In genomic region chr5:53011327-53011726, GRCm38 (mm10) we compare ENCODE assay signal across 36 mouse cellular contexts. TPM values are rescaled to one million over a fixed set of nuclear protein-coding genes. Genes with fewer than 3 reads are reported as not detected.
DNase-seq lines count a peak whose midpoint lies in the region; ATAC-seq lines count a peak whose summit lies in the region.
"Had no signal": no experiment of that assay in that cellular context is flagged by ENCODE, and none has a peak within 500 bp of the region (broad histone marks: within the 10 kb centered on the region; RNA-seq: fewer than 3 reads in every experiment).

No protein-coding gene starts in this region.

- peaks cover 8% of the 10 kb centered on the region for H3K4me1 ChIP-seq in embryonic facial prominence, embryonic 10.5 days
- peaks cover 12% of the 10 kb centered on the region for H3K4me1 ChIP-seq in embryonic facial prominence, embryonic 13.5 days
- peaks cover 10% of the 10 kb centered on the region for H3K4me1 ChIP-seq in limb, embryonic 10.5 days
- H3K4me1 ChIP-seq: forebrain, embryonic 12.5 days; heart, embryonic 12.5 days; liver, embryonic 12.5 days; midbrain, embryonic 12.5 days; neural tube, embryonic 13.5 days had no signal

- WGBS in embryonic facial prominence, embryonic 10.5 days = 52% methylated on average over 3 of the region's 3 CpGs
- WGBS in embryonic facial prominence, embryonic 13.5 days = 27% methylated on average over 3 of the region's 3 CpGs
- 56% methylated on average over 3 of the region's 3 CpGs for WGBS in limb, embryonic 10.5 days

- H3K36me3 ChIP-seq in embryonic facial prominence, embryonic 10.5 days (replicated peaks) = no peaks in the 10 kb centered on the region
- H3K36me3 ChIP-seq in embryonic facial prominence, embryonic 13.5 days = no peaks in the 10 kb centered on the region
- H3K36me3 ChIP-seq in limb, embryonic 10.5 days = no peaks in the 10 kb centered on the region
- H3K36me3 ChIP-seq: forebrain, embryonic 12.5 days; heart, embryonic 12.5 days; liver, embryonic 12.5 days; midbrain, embryonic 12.5 days; neural tube, embryonic 13.5 days had no signal

- intact Hi-C loops in left cerebral cortex, postnatal 25 days (cut with DNase I) = no loop called here

- H3K9ac ChIP-seq in embryonic facial prominence, embryonic 13.5 days = no peak overlapping the region
- H3K9ac ChIP-seq: forebrain, embryonic 12.5 days; forebrain, postnatal 0 days; heart, embryonic 12.5 days; hindbrain, embryonic 14.5 days; liver, embryonic 12.5 days; liver, postnatal 0 days; midbrain, embryonic 12.5 days; neural tube, embryonic 13.5 days had no signal

- peak; percentile 64 for ATAC-seq in embryonic facial prominence, embryonic 13.5 days (ENCODE audit: insufficient number of reproducible peaks, insufficient read depth, low FRiP score, low TSS enrichment, low read depth)
- ATAC-seq: activated CD4-positive, CD25-positive, alpha-beta regulatory T cell, adult 4 months; CD4-positive, CD25-positive, alpha-beta regulatory T cell, adult 4 months; forebrain, postnatal 0 days; inflammation-experienced regulatory T-cells, adult 6 months; liver, embryonic 12.5 days; liver, postnatal 0 days had no signal

- DNase-seq in embryonic facial prominence, embryonic 10.5 days (ENCODE audit: low spot score) = peak; percentile 19
- DNase-seq in limb, embryonic 10.5 days (ENCODE audit: low spot score) = peak; percentile 30
- DNase-seq in mesoderm, embryonic 11.5 days (ENCODE audit: low read depth, low spot score) = peak; percentile 21
- DNase-seq in cerebellum, postnatal 4 days (ENCODE audit: low spot score in 2 of 2) = no peak
- DNase-seq in thymus, postnatal 36 days = no peak
- DNase-seq in left cerebral cortex, postnatal 25 days (ENCODE audit: low spot score in 2 of 2) = no peak
- DNase-seq: adrenal gland, adult 2 months; adrenal gland, postnatal 36 days; cerebellum, adult 18-20 months; cerebellum, postnatal 10 days; forebrain, postnatal 0 days; gastrocnemius, postnatal 36 days; heart, adult 18-20 months; kidney, adult 11 months; kidney, postnatal 25 days; left cerebral cortex, postnatal 4 days; liver, postnatal 0 days; lung, postnatal 36 days; right cerebral cortex, postnatal 4 days; thymus, adult 2 months; thymus, postnatal 4 days had no signal

- no peak overlapping the region for H3K27ac ChIP-seq in embryonic facial prominence, embryonic 10.5 days (replicated peaks)
- H3K27ac ChIP-seq in embryonic facial prominence, embryonic 13.5 days = 0 out of 2 replicates have a peak overlapping the region, but pooled peaks have one; percentile 12
- H3K27ac ChIP-seq in limb, embryonic 10.5 days = no peak overlapping the region
- H3K27ac ChIP-seq: forebrain, embryonic 12.5 days; hindbrain, embryonic 14.5 days; layer of hippocampus, adult 2 months; liver, embryonic 12.5 days; midbrain, embryonic 12.5 days; neural tube, embryonic 13.5 days had no signal

- H3K4me2 ChIP-seq in embryonic facial prominence, embryonic 13.5 days = no peak overlapping the region
- H3K4me2 ChIP-seq: forebrain, embryonic 12.5 days; heart, embryonic 12.5 days; hindbrain, embryonic 14.5 days; liver, embryonic 12.5 days; midbrain, embryonic 12.5 days; neural tube, embryonic 13.5 days had no signal

- no peaks in the 10 kb centered on the region for H3K27me3 ChIP-seq in embryonic facial prominence, embryonic 10.5 days (replicated peaks; ENCODE audit: low read depth, poor library complexity, severe bottlenecking)
- no peaks in the 10 kb centered on the region; the same call in 1 of the 2 replicates for H3K27me3 ChIP-seq in embryonic facial prominence, embryonic 13.5 days
- no peaks in the 10 kb centered on the region for H3K27me3 ChIP-seq in limb, embryonic 10.5 days (ENCODE audit: low read depth, poor library complexity, severe bottlenecking)
- H3K27me3 ChIP-seq: forebrain, embryonic 12.5 days; heart, embryonic 12.5 days; liver, embryonic 12.5 days; midbrain, embryonic 12.5 days; neural tube, embryonic 13.5 days had no signal

- H3K9me3 ChIP-seq in embryonic facial prominence, embryonic 10.5 days = no peaks in the 10 kb centered on the region
- H3K9me3 ChIP-seq in embryonic facial prominence, embryonic 13.5 days = no peaks in the 10 kb centered on the region
- H3K9me3 ChIP-seq in limb, embryonic 10.5 days (replicated peaks) = no peaks in the 10 kb centered on the region
- H3K9me3 ChIP-seq: forebrain, embryonic 12.5 days; heart, embryonic 12.5 days; liver, embryonic 12.5 days; midbrain, embryonic 12.5 days; neural tube, embryonic 13.5 days had no signal

- H3K4me3 ChIP-seq in embryonic facial prominence, embryonic 10.5 days = no peak overlapping the region
- H3K4me3 ChIP-seq in embryonic facial prominence, embryonic 13.5 days = no peak overlapping the region
- H3K4me3 ChIP-seq in limb, embryonic 10.5 days = no peak overlapping the region
- H3K4me3 ChIP-seq: forebrain, embryonic 12.5 days; heart, embryonic 12.5 days; layer of hippocampus, adult 2 months; liver, embryonic 12.5 days; midbrain, embryonic 12.5 days; neural tube, embryonic 13.5 days had no signal

RNA-seq across cellular contexts. Expression of gene Slc34a2, which starts 26.6 kb away (rescaled TPM):
- polyA plus RNA-seq in embryonic facial prominence, embryonic 10.5 days (2016; fragmentation: Nextera tagmentation; extraction: Ambion mirVana) = 0.05 TPM in 1 of 2 replicates, not detected in the other
- polyA plus RNA-seq in embryonic facial prominence, embryonic 13.5 days (2015; fragmentation: Nextera tagmentation; extraction: Ambion mirVana) = 0.14 and 0.26 TPM in 2 replicates
- polyA plus RNA-seq in limb, embryonic 10.5 days (2016; fragmentation: Nextera tagmentation; extraction: Ambion mirVana) = not detected in 2 replicates
- total RNA-seq in left cerebral cortex, postnatal 25 days (2021) = under 1 TPM in 1 of 2 experiments, not detected in 1; 0.14 TPM
- total RNA-seq: adrenal gland, postnatal 36 days; gastrocnemius, adult 18-20 months; gastrocnemius, postnatal 36 days; hematopoietic stem cell, adult 5-6 weeks; layer of hippocampus, adult 2 months; megakaryocyte, adult 5-6 weeks had no signal
- polyA plus RNA-seq: activated CD4-positive, CD25-positive, alpha-beta regulatory T cell, adult 4 months; adrenal gland, adult 2 months; CD4-positive, CD25-positive, alpha-beta regulatory T cell, adult 4 months; forebrain, embryonic 12.5 days; forebrain, postnatal 0 days; heart, embryonic 12.5 days; inflammation-experienced regulatory T-cells, adult 6 months; liver, embryonic 12.5 days; midbrain, embryonic 12.5 days; spleen, adult 2 months had no signal

Comparison
In these comparisons a context has a peak if more than half of its experiments do, and no peak if none do; other contexts are left out.
1. DNase-seq: peak in embryonic facial prominence, embryonic 10.5 days (single experiment), limb, embryonic 10.5 days (single experiment) and mesoderm, embryonic 11.5 days (single experiment); none in cerebellum, postnatal 4 days (0 of 2), thymus, postnatal 36 days (0 of 2) and left cerebral cortex, postnatal 25 days (0 of 2).